Mouse (Mus musculus) liver, adult 2 months (tissue): ENCODE measurements at regions not wholly inside any gene's neighbourhood (a gene's known extent, or its start where the extent isn't known, plus 50 kb on each side); places are given as distances from the start of the nearest gene placed in this dataset.

Experiments used
- DNase-seq: peaks from one replicate; pipeline ENCODE4 v3.0.0-alpha.2; 2011; ENCODE audit warnings: low read depth, low spot score; ENCODE audit errors: extremely low read depth
- H3K27ac ChIP-seq: fragments of 200-500 bp; replicated peaks from 2 replicates; pipeline ENCODE4 v1.5.1; 2012; ENCODE audit warnings: low read depth, mild to moderate bottlenecking, control low read depth, inconsistent platforms, low read length; ENCODE audit not compliant: insufficient read depth
- H3K27me3 ChIP-seq: fragments of 200-500 bp; 2 replicates; pipeline ENCODE4 v1.6.1; 2012; ENCODE audit warnings: mild to moderate bottlenecking, moderate library complexity, low read length, inconsistent platforms; ENCODE audit not compliant: control insufficient read depth, insufficient read depth
- H3K36me3 ChIP-seq: fragments of 200-500 bp; 2 replicates; pipeline ENCODE4 v1.6.1; 2012; ENCODE audit warnings: low read length, inconsistent platforms; ENCODE audit not compliant: control insufficient read depth, insufficient read depth
- H3K4me1 ChIP-seq: fragments of 200-500 bp; 2 replicates; pipeline ENCODE4 v1.6.1; 2011; ENCODE audit warnings: low read length; ENCODE audit not compliant: control insufficient read depth, insufficient read depth
- H3K4me3 ChIP-seq: fragments of 200-500 bp; 2 replicates; pipeline ENCODE4 v1.5.1; 2011; ENCODE audit warnings: low read depth, mild to moderate bottlenecking, control low read depth, low read length, moderate library complexity; ENCODE audit not compliant: insufficient read depth
- H3K79me2 ChIP-seq: fragments of 200-500 bp; 2 replicates; pipeline ENCODE4 v1.6.1; 2012; ENCODE audit warnings: inconsistent platforms, mild to moderate bottlenecking, low read length, moderate library complexity; ENCODE audit not compliant: control insufficient read depth, insufficient read depth
- H3K9ac ChIP-seq: fragments of 200-500 bp; 2 replicates; pipeline ENCODE4 v1.6.1; 2012; ENCODE audit warnings: low read depth, mild to moderate bottlenecking, control low read depth, inconsistent platforms, low read length
- CTCF ChIP-seq: fragments of 200-500 bp; IDR thresholded peaks from 2 replicates; pipeline ENCODE4 v1.5.1; 2011; ENCODE audit warnings: low read depth, low read length, control low read depth
- POLR2A ChIP-seq: fragments of 200-500 bp; IDR thresholded peaks from 2 replicates; pipeline ENCODE4 v1.6.1; 2011; ENCODE audit warnings: low read length, control low read depth; ENCODE audit not compliant: insufficient read depth; ENCODE audit errors: extremely low read depth
- WGBS: fragments of 180-500 bp; shearing (Covaris S2); methylation state at CpG from one replicate; pipeline ENCODE4 v1.1.7; 2018; 5-methylcytosine and 5-hydroxymethylcytosine counted together

DNA sequence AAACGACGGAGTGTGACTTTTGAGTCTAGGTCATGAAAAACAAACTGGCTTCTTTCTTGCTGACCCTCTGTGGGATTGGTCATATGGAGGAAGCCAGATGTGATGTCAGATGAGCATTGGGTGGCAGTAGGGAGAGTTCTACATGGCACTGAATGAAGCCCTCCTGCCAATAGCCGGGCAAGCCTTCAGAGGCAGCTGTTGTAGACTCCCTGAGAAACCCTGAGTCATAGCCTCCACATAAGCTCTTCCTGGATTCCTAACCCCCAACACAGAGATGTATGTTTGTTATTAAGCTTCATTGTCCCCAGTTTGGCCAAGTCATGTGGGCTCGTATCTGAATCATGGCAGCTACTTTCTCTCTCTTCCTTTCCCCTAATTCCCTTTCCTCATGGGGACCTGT lies 532.4 kb upstream of the Klf4 start:
- Histone ChIP-seq H3K4me3 (no peak overlapping the region), H3K79me2 (no peaks in the 10 kb centered on the region), H3K36me3 (no peaks in the 10 kb centered on the region), H3K27me3 (peaks cover 4% of the 10 kb centered on the region), H3K9ac (no peak overlapping the region), H3K27ac (no peak overlapping the region), H3K4me1 (peaks cover 4% of the 10 kb centered on the region; the same call in 1 of the 2 replicates)
- no peak for TF ChIP-seq CTCF
- no peak for TF ChIP-seq POLR2A
- no peak for DNase-seq
- WGBS, result over 99% methylated on average over 4 of the region's 4 CpGs

DNA sequence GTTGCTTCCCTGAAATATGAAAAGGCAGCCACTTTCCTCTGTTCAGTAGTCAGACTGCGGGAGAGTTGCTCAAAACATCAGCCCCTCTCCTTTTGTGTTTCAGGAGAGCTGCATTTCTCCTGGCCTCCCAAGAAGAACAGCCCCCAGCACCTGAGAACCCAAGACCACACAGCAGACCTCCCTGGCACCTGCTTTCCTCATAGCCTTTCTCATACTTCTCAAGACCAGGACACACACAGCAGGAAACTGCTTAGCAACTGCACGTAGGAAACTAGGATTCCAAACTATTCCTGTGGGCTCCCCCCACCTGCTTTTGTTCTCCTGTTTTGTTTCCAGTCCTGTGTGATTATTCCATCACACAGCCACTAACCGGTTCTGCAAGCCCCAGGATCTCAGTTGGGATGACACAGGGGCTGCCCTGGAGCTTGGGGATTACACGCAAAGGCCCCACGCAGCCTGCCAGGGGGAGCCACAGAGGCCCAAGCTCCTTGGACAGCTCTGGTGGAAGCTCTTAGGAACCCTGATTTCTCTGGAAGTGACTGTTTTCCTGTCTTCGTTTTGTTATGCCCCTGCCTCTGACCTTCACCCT lies 519.6 kb upstream of the Klf4 start:
- Histone ChIP-seq H3K36me3 (no peaks in the 10 kb centered on the region), H3K27ac (no peak overlapping the region)
- WGBS, result 54% methylated on average over 6 of the region's 6 CpGs

DNA sequence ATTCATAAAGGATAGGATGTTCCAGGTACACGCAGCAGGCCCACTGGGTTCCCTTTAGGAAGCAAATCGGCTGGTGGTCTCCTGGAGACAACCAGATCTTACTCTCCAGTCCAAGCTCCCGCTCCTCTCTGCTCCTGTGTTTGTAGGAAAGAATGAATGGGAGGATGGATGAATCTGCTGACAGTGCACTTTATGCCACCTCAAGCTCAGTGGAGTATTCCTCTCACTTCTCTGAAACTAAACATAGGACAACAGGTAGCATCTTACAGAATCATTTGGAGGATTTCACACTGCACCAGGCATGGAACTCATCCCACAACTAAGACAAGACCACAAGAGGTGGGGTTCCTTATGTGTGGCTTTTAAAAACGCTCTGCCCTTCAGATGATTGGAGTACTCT lies 507.1 kb upstream of the Klf4 start:
- Histone ChIP-seq H3K27me3 (no peaks in the 10 kb centered on the region), H3K9ac (no peak overlapping the region), H3K4me3 (no peak overlapping the region), H3K4me1 (no peaks in the 10 kb centered on the region), H3K27ac (no peak overlapping the region), H3K79me2 (no peaks in the 10 kb centered on the region), H3K36me3 (no peaks in the 10 kb centered on the region)
- WGBS, result 94% methylated on average over 4 of the region's 4 CpGs
- DNase-seq, result no peak
- TF ChIP-seq CTCF (no peak), POLR2A (no peak)

More for the DNA sequence above, 519.6 kb upstream of the Klf4 start:
- TF ChIP-seq CTCF (peak; percentile 17; the same call in 1 of the 2 replicates), POLR2A (no peak)
- Histone ChIP-seq H3K79me2 (no peaks in the 10 kb centered on the region), H3K9ac (no peak overlapping the region), H3K4me3 (no peak overlapping the region), H3K4me1 (0 out of 2 replicates have a peak, but pooled peaks cover 2% of the 10 kb centered on the region), H3K27me3 (0 out of 2 replicates have a peak, but pooled peaks cover 2% of the 10 kb centered on the region)
- DNase-seq, result no peak

- Histone ChIP-seq H3K27me3 (no peaks in the 10 kb centered on the region), H3K79me2 (no peaks in the 10 kb centered on the region), H3K9ac (no peak overlapping the region), H3K4me3 (no peak overlapping the region), H3K27ac (no peak overlapping the region), H3K4me1 (no peaks in the 10 kb centered on the region), H3K36me3 (no peaks in the 10 kb centered on the region)
- no peak for TF ChIP-seq CTCF
- TF ChIP-seq POLR2A, result no peak
- DNase-seq, result no peak
- WGBS, result 79% methylated on average over 6 of the region's 6 CpGs
These were observed 504.1 kb upstream of the Klf4 start for GRCm38 (mm10) chr4:56036334-56036733.

- Histone ChIP-seq H3K4me1 (no peaks in the 10 kb centered on the region), H3K27me3 (no peaks in the 10 kb centered on the region), H3K4me3 (no peak overlapping the region), H3K36me3 (no peaks in the 10 kb centered on the region), H3K9ac (no peak overlapping the region), H3K79me2 (no peaks in the 10 kb centered on the region), H3K27ac (no peak overlapping the region)
- TF ChIP-seq POLR2A (no peak), CTCF (no peak)
- 78% methylated on average over 5 of the region's 5 CpGs for WGBS
- DNase-seq, result no peak
These were observed 503.3 kb upstream of the Klf4 start for GRCm38 (mm10) chr4:56035543-56035942.

- no peak for TF ChIP-seq POLR2A
- TF ChIP-seq CTCF, result no peak
- Histone ChIP-seq H3K36me3 (no peaks in the 10 kb centered on the region), H3K4me3 (no peak overlapping the region), H3K4me1 (no peaks in the 10 kb centered on the region), H3K9ac (no peak overlapping the region), H3K79me2 (no peaks in the 10 kb centered on the region), H3K27me3 (no peaks in the 10 kb centered on the region; the same call in 1 of the 2 replicates), H3K27ac (no peak overlapping the region)
- DNase-seq, result no peak
- WGBS, result 81% methylated on average over 3 of the region's 3 CpGs
These were observed 496.2 kb upstream of the Klf4 start for GRCm38 (mm10) chr4:56028441-56028840.
